Mouse (Mus musculus) ES-Bruce4 (cell line): ENCODE measurements around the gene Sbk2. TPM values are rescaled to one million over a fixed set of nuclear protein-coding genes. Genes with fewer than 3 reads are reported as not detected.

Source experiments
- H3K27ac ChIP-seq: 2 replicates; pipeline ENCODE4 v1.5.1; 2012; ENCODE audit warnings: low read length, inconsistent platforms; ENCODE audit not compliant: insufficient read depth
- H3K27me3 ChIP-seq: 2 replicates; pipeline ENCODE4 v1.6.1; 2012; ENCODE audit warnings: mild to moderate bottlenecking, low read length, inconsistent platforms; ENCODE audit not compliant: control insufficient read depth, poor library complexity, insufficient read depth, severe bottlenecking
- H3K36me3 ChIP-seq: 2 replicates; pipeline ENCODE4 v1.6.1; 2012; ENCODE audit warnings: inconsistent platforms, mild to moderate bottlenecking, low read length, moderate library complexity; ENCODE audit not compliant: control insufficient read depth, poor library complexity, insufficient read depth, severe bottlenecking
- H3K4me1 ChIP-seq: one replicate; pipeline ENCODE4 v1.8.1; 2011; ENCODE audit warnings: low read length; ENCODE audit not compliant: control insufficient read depth, insufficient read depth
- H3K4me3 ChIP-seq: 2 replicates; pipeline ENCODE4 v1.5.1; 2011; ENCODE audit warnings: low read depth, mild to moderate bottlenecking, low read length
- H3K9ac ChIP-seq: 2 replicates; pipeline ENCODE4 v1.6.1; 2012; ENCODE audit warnings: low read depth, mild to moderate bottlenecking, inconsistent platforms; ENCODE audit not compliant: poor library complexity, severe bottlenecking
- H3K9me3 ChIP-seq: replicated peaks from 2 replicates; pipeline ENCODE4 v1.6.1; 2012; ENCODE audit warnings: mild to moderate bottlenecking, low read length, inconsistent platforms; ENCODE audit not compliant: control insufficient read depth, poor library complexity, insufficient read depth, severe bottlenecking
- CTCF ChIP-seq: IDR thresholded peaks from one replicate; pipeline ENCODE4 v1.8.1; 2011; ENCODE audit warnings: low read depth, low read length
- EP300 ChIP-seq: IDR thresholded peaks from 2 replicates; pipeline ENCODE4 v1.6.1; 2011; ENCODE audit warnings: low read depth, low read length; ENCODE audit not compliant: insufficient read depth
- polyA plus RNA-seq: library from polyadenylated mRNA; stranded (reverse); fragments of >200 nt; gene quantifications from 2 replicates; pipeline ENCODE4 v1.2.4, GENCODE M21; 2011; ENCODE audit warnings: low read depth; ENCODE audit not compliant: missing spikeins, insufficient read depth, insufficient read length

Gene Sbk2
- polyA plus RNA-seq, 1 experiment, result 0.48 TPM

DNA sequence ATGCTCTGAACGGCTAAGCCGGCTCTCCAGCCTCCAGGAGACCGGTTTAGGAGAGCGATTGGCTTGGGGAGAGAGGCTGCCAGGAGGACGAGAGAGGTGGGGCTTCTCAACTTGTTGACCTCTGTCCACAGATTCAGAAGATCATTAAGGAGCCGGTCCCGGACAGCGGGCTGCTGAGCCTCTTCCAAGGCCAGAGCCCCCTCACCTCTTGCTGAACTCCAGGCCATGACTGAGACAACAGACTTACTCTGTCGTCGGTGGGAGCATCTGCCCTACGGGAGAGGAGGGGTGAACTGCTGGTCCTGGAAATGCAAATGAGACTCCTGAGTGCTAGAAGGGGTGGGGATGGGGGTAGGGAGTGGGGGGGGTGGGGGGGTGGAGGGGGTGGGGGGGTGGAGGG is 69.0 kb downstream of the Sbk2 start:
- Histone ChIP-seq H3K9me3 (no peaks in the 10 kb centered on the region), H3K4me3 (no peak overlapping the region), H3K9ac (no peak overlapping the region)

More for the DNA sequence above, 69.0 kb downstream of the Sbk2 start:
- Histone ChIP-seq H3K36me3 (no peaks in the 10 kb centered on the region), H3K27me3 (no peaks in the 10 kb centered on the region), H3K4me1 (peaks cover 8% of the 10 kb centered on the region), H3K27ac (0 out of 2 replicates have a peak overlapping the region, but pooled peaks have one; percentile 13)
- peak; percentile 81; the same call in 1 of the 2 replicates for TF ChIP-seq EP300
- no peak for TF ChIP-seq CTCF

Other genes starting within 250 kb of the Sbk2 start
- gene Tmem150b, start 239.2 kb downstream of the Sbk2 start, polyA plus RNA-seq, result not detected in 2 replicates
- gene Kmt5c, start 224.3 kb downstream of the Sbk2 start, polyA plus RNA-seq, result 69.0 and 72.3 TPM in 2 replicates
- gene Cox6b2, start 211.3 kb downstream of the Sbk2 start, polyA plus RNA-seq, result 319 and 368 TPM in 2 replicates
- not detected in 2 replicates for gene Fam71e2, start 193.1 kb downstream of the Sbk2 start, polyA plus RNA-seq
- 1.4 and 1.9 TPM in 2 replicates for gene Il11, start 181.5 kb downstream of the Sbk2 start, polyA plus RNA-seq
- not detected in 2 replicates for gene Tmem190, start 181.5 kb downstream of the Sbk2 start, polyA plus RNA-seq
- 2.6 and 6.8 TPM in 2 replicates for gene Tmem238, start 174.8 kb downstream of the Sbk2 start, polyA plus RNA-seq
- 969 and 977 TPM in 2 replicates for gene Rpl28, start 171.5 kb downstream of the Sbk2 start, polyA plus RNA-seq
- 474 and 498 TPM in 2 replicates for gene Ube2s, start 151.8 kb downstream of the Sbk2 start, polyA plus RNA-seq
- gene Shisa7, start 119.7 kb downstream of the Sbk2 start, polyA plus RNA-seq, result 3.8 and 5.3 TPM in 2 replicates
- gene Isoc2b, start 94.1 kb downstream of the Sbk2 start, polyA plus RNA-seq, result 3.8 and 4.2 TPM in 2 replicates
- gene Isoc2a, start 87.3 kb downstream of the Sbk2 start, polyA plus RNA-seq, result 3.3 and 4.3 TPM in 2 replicates
- 1.1 TPM in 2 replicates for gene Gm36210, start 57.9 kb downstream of the Sbk2 start, polyA plus RNA-seq
- 5.0 and 5.4 TPM in 2 replicates for gene Zfp628, start 49.2 kb downstream of the Sbk2 start, polyA plus RNA-seq
- gene Nat14, start 42.4 kb downstream of the Sbk2 start, polyA plus RNA-seq, result 2.2 and 3.3 TPM in 2 replicates
- 1.5 and 2.0 TPM in 2 replicates for gene Ssc5d, start 38.6 kb downstream of the Sbk2 start, polyA plus RNA-seq
- 0.25 and 0.55 TPM in 2 replicates for gene Sbk3, start 6.8 kb upstream of the Sbk2 start, polyA plus RNA-seq
- 7.6 and 10.9 TPM in 2 replicates for gene Zfp579, start 31.8 kb upstream of the Sbk2 start, polyA plus RNA-seq
- 2.5 and 4.7 TPM in 2 replicates for gene Zfp524, start 50.0 kb upstream of the Sbk2 start, polyA plus RNA-seq
- 43.2 and 57.0 TPM in 2 replicates for gene Fiz1, start 50.3 kb upstream of the Sbk2 start, polyA plus RNA-seq
- gene Gm44973, start 51.1 kb upstream of the Sbk2 start, polyA plus RNA-seq, result not detected in 2 replicates
- 23.0 and 24.7 TPM in 2 replicates for gene Zfp865, start 56.0 kb upstream of the Sbk2 start, polyA plus RNA-seq
- gene Ccdc106, start 56.1 kb upstream of the Sbk2 start, polyA plus RNA-seq, result 5.6 and 5.7 TPM in 2 replicates
- gene 4632433K11Rik, start 69.7 kb upstream of the Sbk2 start, polyA plus RNA-seq, result 1.9 TPM in 1 of 2 replicates, not detected in the other
- gene Zfp784, start 74.0 kb upstream of the Sbk2 start, polyA plus RNA-seq, result 0.30 TPM in 1 of 2 replicates, not detected in the other
- 14.0 and 16.0 TPM in 2 replicates for gene Zfp580, start 87.1 kb upstream of the Sbk2 start, polyA plus RNA-seq
- gene U2af2, start 97.7 kb upstream of the Sbk2 start, polyA plus RNA-seq, result 236 and 262 TPM in 2 replicates
- gene Epn1, start 115.8 kb upstream of the Sbk2 start, polyA plus RNA-seq, result 68.8 and 69.1 TPM in 2 replicates
- not detected in 2 replicates for gene Rfpl4, start 152.5 kb upstream of the Sbk2 start, polyA plus RNA-seq
- gene Rasl2-9, start 161.5 kb upstream of the Sbk2 start, polyA plus RNA-seq, result 0.90 and 1.3 TPM in 2 replicates
- gene Vmn1r55, start 185.3 kb upstream of the Sbk2 start, polyA plus RNA-seq, result 0.06 TPM in 2 replicates
- not detected in 2 replicates for gene Vmn1r56, start 232.3 kb upstream of the Sbk2 start, polyA plus RNA-seq